Mouse (Mus musculus) heart, adult 2 months (tissue): ENCODE measurements around the gene Ccdc91.

ENCODE experiments used
- CTCF ChIP-seq: fragments of 200-600 bp; IDR thresholded peaks from 2 replicates; pipeline ENCODE4 v1.8.1; 2022; ENCODE audit warnings: antibody characterized with exemption, mild to moderate bottlenecking, moderate library complexity
- EP300 ChIP-seq: fragments of 200-500 bp; IDR thresholded peaks from 2 replicates; pipeline ENCODE4 v1.6.1; 2011; ENCODE audit warnings: low read depth, low read length, control low read depth; ENCODE audit not compliant: insufficient read depth
- POLR2A ChIP-seq: fragments of 200-500 bp; IDR thresholded peaks from 2 replicates; pipeline ENCODE4 v1.6.1; 2011; ENCODE audit warnings: mild to moderate bottlenecking, low read depth, low read length, control low read depth; ENCODE audit not compliant: insufficient read depth

- TF ChIP-seq CTCF (no peak), POLR2A (no peak), EP300 (no peak)
Measured at GRCm38 (mm10) chr6:147607613-147608012, 132.0 kb downstream of the Ccdc91 start.
